Mouse (Mus musculus) hindbrain, postnatal 0 days (tissue): ENCODE data around the gene Zbtb11. TPM values are rescaled to one million over a fixed set of nuclear protein-coding genes. Genes with fewer than 3 reads are reported as not detected.
A peak's percentile ranks its signal among the peaks of the same experiment; 100 is the strongest.

Source experiments
- ATAC-seq: fragments of 200-750 bp; cut with Nextera tagmentation; 2 replicates; pipeline ENCODE4 v1.8.0; 2017; ENCODE audit warnings: mild to moderate bottlenecking, moderate TSS enrichment, moderate library complexity
- DNase-seq: peaks from one replicate; pipeline ENCODE4 v3.0.0-alpha.2; 2015; ENCODE audit warnings: low spot score
- H3K27ac ChIP-seq: fragments of 300-500 bp; sonication (generic); 2 replicates; pipeline ENCODE4 v1.5.1; 2014; ENCODE audit warnings: mild to moderate bottlenecking
- H3K27me3 ChIP-seq: fragments of 300-500 bp; sonication (generic); 2 replicates; pipeline ENCODE4 v1.6.1; 2014; ENCODE audit warnings: low read length, mixed read lengths; ENCODE audit not compliant: insufficient read depth
- H3K36me3 ChIP-seq: fragments of 300-500 bp; sonication (generic); 2 replicates; pipeline ENCODE4 v1.6.1; 2014; ENCODE audit warnings: low read length, mixed read lengths; ENCODE audit not compliant: insufficient read depth
- H3K4me1 ChIP-seq: fragments of 300-500 bp; sonication (generic); 2 replicates; pipeline ENCODE4 v1.6.1; 2014; ENCODE audit warnings: antibody characterized with exemption, low read length, mixed read lengths; ENCODE audit not compliant: insufficient read depth
- H3K4me2 ChIP-seq: fragments of 300-500 bp; sonication (generic); 2 replicates; pipeline ENCODE4 v1.6.1; 2014; ENCODE audit warnings: low read depth, mild to moderate bottlenecking, low read length, moderate library complexity, mixed read lengths
- H3K4me3 ChIP-seq: fragments of 300-500 bp; sonication (generic); 2 replicates; pipeline ENCODE4 v1.5.1; 2014; ENCODE audit warnings: low read length
- H3K9ac ChIP-seq: fragments of 300-500 bp; sonication (generic); replicated peaks from 2 replicates; pipeline ENCODE4 v1.6.1; 2014; ENCODE audit warnings: mild to moderate bottlenecking, low read length, moderate library complexity, mixed read lengths
- H3K9me3 ChIP-seq: fragments of 300-500 bp; sonication (generic); 2 replicates; pipeline ENCODE4 v1.6.1; 2016; ENCODE audit warnings: low read length, mixed read lengths
- CTCF ChIP-seq: IDR thresholded peaks from 2 replicates; pipeline ENCODE4 v1.5.1; 2016; ENCODE audit warnings: antibody characterized with exemption, control low read depth, low read depth
- WGBS: fragments of 180-500 bp; shearing (Covaris S2); extraction: QIAGEN DNeasy Blood & Tissue Kit; methylation state at CpG from one replicate; pipeline ENCODE4 v1.1.7; 2014; 5-methylcytosine and 5-hydroxymethylcytosine counted together
- polyA plus RNA-seq: library from polyadenylated mRNA; unstranded; fragments of >200 nt; fragmentation: Nextera tagmentation; extraction: Ambion mirVana; gene quantifications from 2 replicates; pipeline ENCODE4 v1.2.1, GENCODE M21; 2015
- total RNA-seq: library from RNA; depleted of rRNA; stranded (reverse); fragments of >200 nt; gene quantifications from 2 replicates; pipeline ENCODE4 v1.2.3, GENCODE M21; 2014; rRNA removed

Gene Zbtb11
- 17.5 and 18.7 TPM in 2 replicates for total RNA-seq
- polyA plus RNA-seq, result 16.4 and 17.7 TPM in 2 replicates

DNA sequence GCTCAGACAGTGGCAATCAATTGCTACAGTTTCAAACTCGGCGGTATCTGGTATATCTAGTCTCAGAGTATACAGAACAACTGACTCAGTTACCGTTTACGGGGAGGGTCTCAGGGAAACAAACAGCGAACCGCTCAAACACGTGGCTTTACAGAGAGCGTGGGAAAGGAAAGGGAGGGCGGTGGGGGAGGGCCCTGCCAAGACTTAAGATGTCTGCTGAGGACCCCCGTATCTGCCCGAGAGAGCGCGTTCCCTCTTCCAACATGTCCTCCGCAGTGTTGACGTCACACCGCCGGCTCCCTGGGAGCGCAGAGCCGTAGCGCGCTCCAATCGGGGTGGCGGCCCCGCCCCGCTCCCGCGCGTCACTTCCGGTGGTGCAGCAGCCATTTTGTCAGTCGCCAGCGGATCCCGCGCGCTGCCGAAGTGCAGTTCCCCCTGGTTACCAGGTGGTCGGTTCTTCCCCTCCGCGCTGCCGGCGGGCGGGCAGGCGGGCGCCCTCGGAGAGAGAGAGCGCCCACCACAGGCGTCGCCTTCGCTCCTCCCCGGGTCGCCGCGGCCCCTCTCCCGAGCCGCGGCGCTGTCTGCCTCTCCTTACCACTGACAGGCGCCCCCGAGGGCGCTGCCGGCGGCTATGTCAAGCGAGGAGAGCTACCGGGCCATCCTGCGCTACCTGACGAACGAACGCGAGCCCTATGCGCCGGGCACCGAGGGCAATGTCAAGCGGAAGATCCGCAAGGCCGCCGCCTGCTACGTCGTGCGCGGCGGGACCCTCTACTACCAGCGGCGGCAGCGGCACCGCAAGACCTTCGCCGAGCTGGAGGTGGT, at the start of gene Zbtb11:
Gene Zbtb11, plus strand, starts transcription at position 453 of the 825 bp plus-strand sequence.
- Histone ChIP-seq H3K27me3 (no peaks in the 10 kb centered on the region), H3K9ac (peak within 1 kb of the TSS; percentile 88), H3K36me3 (peaks cover 22% of the 10 kb centered on the region), H3K27ac (peak within 1 kb of the TSS; percentile 94), H3K4me2 (peak within 1 kb of the TSS; percentile 86), H3K9me3 (no peaks in the 10 kb centered on the region), H3K4me1 (peaks cover 12% of the 10 kb centered on the region), H3K4me3 (peak within 1 kb of the TSS; percentile 76)
- TF ChIP-seq CTCF, result no peak; the same call in 1 of the 2 replicates
- ATAC-seq (peak; percentile 99), DNase-seq (peak; percentile 100)
- WGBS, result under 1% methylated on average over 79 of the region's 86 CpGs

DNA sequence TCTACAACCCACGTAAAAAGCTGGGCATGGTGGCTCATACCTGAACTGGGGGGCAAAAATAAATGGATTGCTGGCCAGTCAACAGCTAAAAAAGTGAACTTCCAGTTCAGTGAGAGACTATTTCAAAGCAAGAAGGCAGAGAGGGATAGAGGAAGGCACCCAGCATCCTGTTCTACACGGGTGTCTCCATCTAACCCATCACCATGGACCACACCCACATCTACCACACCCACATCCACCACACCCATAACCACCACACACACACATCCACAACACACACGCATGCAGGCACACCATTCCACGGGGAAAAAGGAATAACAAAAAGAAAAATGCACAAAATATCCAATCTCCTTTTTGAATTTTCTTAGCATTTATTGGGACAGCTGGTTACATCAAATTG, 49.7 kb upstream of the Zbtb11 start:
- no peak overlapping the region for H3K4me2 ChIP-seq
- H3K9ac ChIP-seq, result no peak overlapping the region
- no peaks in the 10 kb centered on the region for H3K27me3 ChIP-seq
- no peak overlapping the region for H3K4me3 ChIP-seq
- 91% methylated on average over 4 of the region's 4 CpGs for WGBS
- ATAC-seq, result no peak
- no peaks in the 10 kb centered on the region for H3K9me3 ChIP-seq
- no peaks in the 10 kb centered on the region for H3K4me1 ChIP-seq
- H3K27ac ChIP-seq, result no peak overlapping the region
- TF ChIP-seq CTCF, result no peak
- DNase-seq, result no peak
- peaks cover 21% of the 10 kb centered on the region for H3K36me3 ChIP-seq

DNA sequence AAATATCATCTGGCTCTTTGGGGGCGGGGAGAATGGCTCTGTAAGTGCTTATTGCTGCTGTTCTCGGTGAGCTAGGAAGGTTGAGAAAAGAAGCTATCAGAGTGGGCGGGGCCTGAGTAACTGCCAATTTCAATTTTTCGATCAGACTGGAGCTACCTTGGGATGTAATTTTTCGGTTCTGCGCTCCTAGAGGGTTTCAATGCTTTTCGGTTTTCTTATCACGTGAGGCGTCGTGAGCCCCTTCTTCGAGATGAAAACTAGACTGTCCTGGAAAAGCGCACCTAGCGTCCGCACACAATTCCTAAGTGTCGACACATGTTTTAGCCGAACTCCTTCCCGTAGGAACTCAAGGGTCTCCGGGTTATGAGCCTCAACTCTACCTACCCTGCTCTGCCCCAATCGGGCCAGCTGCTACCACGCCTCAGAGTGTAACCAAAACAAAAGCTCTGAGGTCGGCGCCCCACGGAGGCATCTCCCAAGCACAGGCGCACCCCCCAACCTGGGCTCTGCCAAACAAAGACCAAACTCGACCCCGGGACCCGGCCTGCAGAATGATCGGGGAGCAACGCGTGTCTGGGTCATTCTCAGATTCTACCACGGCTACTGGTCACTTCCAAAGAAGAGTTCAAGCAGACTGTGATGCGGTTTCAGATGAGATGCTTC, 39.9 kb upstream of the Zbtb11 start:
- peak; percentile 46 for ATAC-seq
- H3K4me3 ChIP-seq, result peak overlapping the region; percentile 73
- under 1% methylated on average over 32 of the region's 32 CpGs for WGBS
- peak overlapping the region; percentile 78 for H3K4me2 ChIP-seq
- peak; percentile 42 for DNase-seq
- peak overlapping the region; percentile 63 for H3K9ac ChIP-seq
- TF ChIP-seq CTCF, result peak; percentile 31; the same call in 1 of the 2 replicates
- no peaks in the 10 kb centered on the region for H3K27me3 ChIP-seq
- no peaks in the 10 kb centered on the region for H3K9me3 ChIP-seq
- no peaks in the 10 kb centered on the region for H3K4me1 ChIP-seq
- no peaks in the 10 kb centered on the region; the same call in 1 of the 2 replicates for H3K36me3 ChIP-seq
- peak overlapping the region; percentile 51 for H3K27ac ChIP-seq

DNA sequence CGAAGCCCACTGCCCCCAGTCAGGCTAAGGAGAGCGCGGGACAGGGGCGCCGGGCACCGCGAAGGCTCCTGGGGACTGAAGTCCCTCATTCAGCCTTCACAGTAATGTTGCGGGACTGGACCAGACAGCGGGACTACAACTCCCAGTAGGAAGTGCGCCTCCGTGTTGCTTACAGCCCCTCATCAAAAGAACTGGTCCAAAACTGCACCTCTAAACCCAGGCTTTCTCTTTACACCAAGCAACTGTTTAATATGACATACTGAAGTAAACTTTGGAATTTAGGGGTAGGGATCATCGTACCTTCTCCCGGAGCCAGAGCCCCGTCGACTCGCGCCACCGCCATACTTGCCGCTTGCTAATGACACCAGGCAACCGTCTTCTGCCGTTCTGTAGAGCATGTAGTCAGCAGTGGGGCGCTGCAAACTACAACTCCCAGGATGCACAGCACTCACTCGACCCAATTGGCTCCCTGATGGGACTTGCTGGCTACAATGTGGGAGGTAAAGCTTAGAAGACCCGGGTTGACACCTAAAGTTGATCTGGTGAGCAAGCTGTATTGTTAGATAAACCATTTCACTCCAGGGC, 39.1 kb upstream of the Zbtb11 start, which contains the start of gene Cep97:
Gene Cep97, minus strand, starts transcription at position 403 of the 585 bp plus-strand sequence.
- no peaks in the 10 kb centered on the region for H3K9me3 ChIP-seq
- H3K9ac ChIP-seq, result peak within 1 kb of the TSS; percentile 63
- peak; percentile 95 for DNase-seq
- H3K4me3 ChIP-seq, result peak within 1 kb of the TSS; percentile 73
- H3K27ac ChIP-seq, result peak within 1 kb of the TSS; percentile 51
- TF ChIP-seq CTCF, result peak; percentile 23; the same call in 1 of the 2 replicates
- peak; percentile 99 for ATAC-seq
- H3K27me3 ChIP-seq, result no peaks in the 10 kb centered on the region
- H3K36me3 ChIP-seq, result no peaks in the 10 kb centered on the region
- under 1% methylated on average over 24 of the region's 24 CpGs for WGBS
- H3K4me1 ChIP-seq, result no peaks in the 10 kb centered on the region
- H3K4me2 ChIP-seq, result peak within 1 kb of the TSS; percentile 78

DNA sequence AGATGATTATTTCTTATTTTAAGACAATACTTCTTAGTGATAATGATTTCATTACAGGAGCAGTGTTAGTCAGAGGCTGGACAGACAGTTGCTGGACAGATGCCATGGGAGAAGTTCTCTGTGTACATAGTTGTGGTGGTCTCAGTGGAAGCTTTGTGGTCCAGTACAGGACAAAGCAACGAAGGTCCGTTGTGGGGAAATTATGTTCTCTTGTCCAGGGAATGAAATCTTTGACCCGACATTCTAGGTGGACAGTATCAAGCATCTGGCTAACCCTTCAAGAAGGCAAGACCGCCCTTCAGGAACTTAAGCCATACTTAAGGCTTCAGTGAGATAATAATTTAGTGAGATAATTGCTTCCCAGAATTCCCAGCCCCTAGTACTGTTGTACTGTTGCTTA, 34.9 kb upstream of the Zbtb11 start:
- H3K9ac ChIP-seq, result no peak overlapping the region
- no peak overlapping the region for H3K4me3 ChIP-seq
- H3K4me2 ChIP-seq, result no peak overlapping the region
- H3K9me3 ChIP-seq, result no peaks in the 10 kb centered on the region
- DNase-seq (no peak), ATAC-seq (no peak)
- no peak for TF ChIP-seq CTCF
- no peak overlapping the region for H3K27ac ChIP-seq
- H3K27me3 ChIP-seq, result no peaks in the 10 kb centered on the region
- no peaks in the 10 kb centered on the region for H3K36me3 ChIP-seq
- WGBS, result 86% methylated on average over 4 of the region's 4 CpGs
- no peaks in the 10 kb centered on the region for H3K4me1 ChIP-seq

DNA sequence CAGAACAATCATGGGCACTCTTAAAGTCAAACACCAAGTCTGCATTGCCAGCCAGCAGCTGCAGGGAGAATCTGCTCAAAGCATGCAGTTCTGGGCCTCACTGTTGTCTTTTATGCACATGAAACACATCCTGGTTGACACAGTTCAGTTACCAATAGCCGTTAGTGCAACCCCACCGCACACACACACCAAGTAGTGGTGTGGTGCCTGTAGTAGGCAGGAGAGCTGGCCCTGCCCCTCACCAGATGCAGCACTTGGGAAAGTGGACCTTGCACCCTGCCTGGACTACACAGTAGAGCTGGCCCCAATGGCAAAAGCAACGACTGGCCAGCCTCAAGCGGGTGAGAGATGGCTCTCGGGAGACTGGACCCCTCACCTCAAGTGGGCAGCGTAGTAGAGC, 34.0 kb upstream of the Zbtb11 start:
- H3K4me2 ChIP-seq, result no peak overlapping the region
- H3K4me3 ChIP-seq, result no peak overlapping the region
- no peaks in the 10 kb centered on the region for H3K36me3 ChIP-seq
- H3K9me3 ChIP-seq, result no peaks in the 10 kb centered on the region
- no peaks in the 10 kb centered on the region for H3K4me1 ChIP-seq
- no peaks in the 10 kb centered on the region for H3K27me3 ChIP-seq
- TF ChIP-seq CTCF, result no peak
- ATAC-seq (no peak), DNase-seq (no peak)
- no peak overlapping the region for H3K9ac ChIP-seq
- 89% methylated on average over 6 of the region's 6 CpGs for WGBS
- H3K27ac ChIP-seq, result no peak overlapping the region
